Mouse (Mus musculus) embryonic facial prominence, embryonic 13.5 days (tissue): ENCODE data around the gene Nip7. TPM values are rescaled to one million over a fixed set of nuclear protein-coding genes. Genes with fewer than 3 reads are reported as not detected.
"Not testable (repeated sequence)": the region's sequence is repeated elsewhere in the genome, so short reads cannot be mapped to it uniquely, and the experiment has no call there.

Experiments
- ATAC-seq: fragments of 200-750 bp; cut with Nextera tagmentation; 2 replicates; pipeline ENCODE4 v1.8.0; 2017; ENCODE audit warnings: low read depth; ENCODE audit not compliant: insufficient number of reproducible peaks, insufficient read depth, low FRiP score, low TSS enrichment
- H3K27ac ChIP-seq: fragments of 300-500 bp; sonication (generic); 2 replicates; pipeline ENCODE4 v1.5.1; 2015; ENCODE audit warnings: moderate library complexity, mild to moderate bottlenecking, inconsistent platforms
- H3K27me3 ChIP-seq: fragments of 300-500 bp; sonication (generic); 2 replicates; pipeline ENCODE4 v1.6.1; 2015; ENCODE audit warnings: mild to moderate bottlenecking, inconsistent platforms
- H3K36me3 ChIP-seq: fragments of 300-500 bp; sonication (generic); 2 replicates; pipeline ENCODE4 v1.6.1; 2015; ENCODE audit warnings: mild to moderate bottlenecking, inconsistent platforms
- H3K4me1 ChIP-seq: fragments of 300-500 bp; sonication (generic); 2 replicates; pipeline ENCODE4 v1.6.1; 2015; ENCODE audit warnings: inconsistent platforms
- H3K4me2 ChIP-seq: fragments of 300-500 bp; sonication (generic); 2 replicates; pipeline ENCODE4 v1.6.1; 2015; ENCODE audit warnings: moderate library complexity, mild to moderate bottlenecking, inconsistent platforms
- H3K4me3 ChIP-seq: fragments of 300-500 bp; sonication (generic); 2 replicates; pipeline ENCODE4 v1.5.1; 2015; ENCODE audit warnings: mild to moderate bottlenecking, inconsistent platforms
- H3K9ac ChIP-seq: fragments of 300-500 bp; sonication (generic); 2 replicates; pipeline ENCODE4 v1.6.1; 2015; ENCODE audit warnings: mild to moderate bottlenecking, inconsistent platforms
- H3K9me3 ChIP-seq: fragments of 300-500 bp; sonication (generic); 2 replicates; pipeline ENCODE4 v1.6.1; 2016; ENCODE audit warnings: inconsistent platforms
- WGBS: fragments of 180-500 bp; shearing (Covaris S2); methylation state at CpG from one replicate; pipeline ENCODE4 v1.1.7; 2015; ENCODE audit warnings: mixed read lengths; 5-methylcytosine and 5-hydroxymethylcytosine counted together
- polyA plus RNA-seq: library from polyadenylated mRNA; unstranded; fragments of >200 nt; fragmentation: Nextera tagmentation; extraction: Ambion mirVana; gene quantifications from 2 replicates; pipeline ENCODE4 v1.2.1, GENCODE M21; 2015

Gene Nip7
- polyA plus RNA-seq, 1 experiment from 2014 or later, result 109 TPM

GRCm38 (mm10) chr8:107074128-107074527, 17.5 kb downstream of the Nip7 start:
- no peak for ATAC-seq
- Histone ChIP-seq H3K4me2 (no peak overlapping the region), H3K27me3 (no peaks in the 10 kb centered on the region), H3K27ac (no peak overlapping the region), H3K4me1 (peaks cover 3% of the 10 kb centered on the region; the same call in 1 of the 2 replicates), H3K9ac (no peak overlapping the region), H3K4me3 (no peak overlapping the region), H3K9me3 (no peaks in the 10 kb centered on the region), H3K36me3 (peaks cover 86% of the 10 kb centered on the region)
- 86% methylated on average over 1 of the region's 1 CpGs for WGBS

- no peak overlapping the region for H3K4me3 ChIP-seq
- 84% methylated on average over 7 of the region's 7 CpGs for WGBS
- peaks cover 3% of the 10 kb centered on the region; the same call in 1 of the 2 replicates for H3K4me1 ChIP-seq
- no peaks in the 10 kb centered on the region for H3K9me3 ChIP-seq
- no peak overlapping the region for H3K4me2 ChIP-seq
- H3K36me3 ChIP-seq, result peaks cover 93% of the 10 kb centered on the region
- no peak overlapping the region for H3K9ac ChIP-seq
- ATAC-seq, result no peak
- no peaks in the 10 kb centered on the region for H3K27me3 ChIP-seq
- H3K27ac ChIP-seq, result no peak overlapping the region
Observed at GRCm38 (mm10) chr8:107076239-107076888, 19.7 kb downstream of the Nip7 start.

GRCm38 (mm10) chr8:107085358-107085757, 28.7 kb downstream of the Nip7 start:
- no peak for ATAC-seq
- Histone ChIP-seq H3K9me3 (no peaks in the 10 kb centered on the region), H3K4me1 (no peaks in the 10 kb centered on the region), H3K4me3 (no peak overlapping the region), H3K27me3 (no peaks in the 10 kb centered on the region), H3K9ac (no peak overlapping the region), H3K27ac (no peak overlapping the region), H3K36me3 (peaks cover 90% of the 10 kb centered on the region), H3K4me2 (no peak overlapping the region)
- 97% methylated on average over 17 of the region's 17 CpGs for WGBS

- Histone ChIP-seq H3K4me1 (no peaks in the 10 kb centered on the region), H3K27me3 (no peaks in the 10 kb centered on the region), H3K4me2 (no peak overlapping the region), H3K9me3 (no peaks in the 10 kb centered on the region), H3K4me3 (no peak overlapping the region), H3K9ac (no peak overlapping the region), H3K27ac (no peak overlapping the region), H3K36me3 (peaks cover 90% of the 10 kb centered on the region)
- WGBS, result 98% methylated on average over 5 of the region's 5 CpGs
- ATAC-seq, result no peak
Observed at GRCm38 (mm10) chr8:107086018-107086417, 29.3 kb downstream of the Nip7 start.

GRCm38 (mm10) chr8:107088526-107089063, 31.9 kb downstream of the Nip7 start:
- Histone ChIP-seq H3K9ac (no peak overlapping the region), H3K9me3 (no peaks in the 10 kb centered on the region), H3K4me3 (no peak overlapping the region), H3K4me2 (no peak overlapping the region), H3K27ac (no peak overlapping the region), H3K4me1 (no peaks in the 10 kb centered on the region), H3K36me3 (peaks cover 88% of the 10 kb centered on the region), H3K27me3 (no peaks in the 10 kb centered on the region)
- WGBS, result 93% methylated on average over 5 of the region's 5 CpGs
- no peak for ATAC-seq

GRCm38 (mm10) chr8:107090531-107090930, 33.9 kb downstream of the Nip7 start:
- H3K4me2 ChIP-seq, result no peak overlapping the region
- peaks cover 84% of the 10 kb centered on the region for H3K36me3 ChIP-seq
- H3K9ac ChIP-seq, result no peak overlapping the region
- ATAC-seq, result no peak
- H3K9me3 ChIP-seq, result no peaks in the 10 kb centered on the region
- no peak overlapping the region for H3K27ac ChIP-seq
- no peaks in the 10 kb centered on the region for H3K27me3 ChIP-seq
- WGBS, result 93% methylated on average over 7 of the region's 7 CpGs
- H3K4me3 ChIP-seq, result no peak overlapping the region
- H3K4me1 ChIP-seq, result peaks cover 17% of the 10 kb centered on the region

- peak; percentile 63 for ATAC-seq
- H3K9me3 ChIP-seq, result no peaks in the 10 kb centered on the region
- H3K9ac ChIP-seq, result peak overlapping the region; percentile 83
- H3K27ac ChIP-seq, result peak overlapping the region; percentile 93
- peaks cover 20% of the 10 kb centered on the region for H3K4me1 ChIP-seq
- H3K36me3 ChIP-seq, result peaks cover 34% of the 10 kb centered on the region
- H3K4me3 ChIP-seq, result peak overlapping the region; percentile 75
- peak overlapping the region; percentile 64 for H3K4me2 ChIP-seq
- WGBS, result under 1% methylated on average over 53 of the region's 53 CpGs
- no peaks in the 10 kb centered on the region for H3K27me3 ChIP-seq
Observed at GRCm38 (mm10) chr8:107095717-107096365, 39.2 kb downstream of the Nip7 start.

- H3K36me3 ChIP-seq, result peaks cover 27% of the 10 kb centered on the region
- H3K4me3 ChIP-seq, result peak within 1 kb of the TSS; percentile 75
- WGBS, result 3% methylated on average over 39 of the region's 39 CpGs
- H3K4me2 ChIP-seq, result peak within 1 kb of the TSS; percentile 64
- peaks cover 20% of the 10 kb centered on the region for H3K4me1 ChIP-seq
- peak; percentile 91 for ATAC-seq
- H3K27me3 ChIP-seq, result no peaks in the 10 kb centered on the region
- peak within 1 kb of the TSS; percentile 93 for H3K27ac ChIP-seq
- peak within 1 kb of the TSS; percentile 83 for H3K9ac ChIP-seq
- no peaks in the 10 kb centered on the region for H3K9me3 ChIP-seq
Observed at GRCm38 (mm10) chr8:107096366-107097036, 39.8 kb downstream of the Nip7 start, which contains the start of gene Terf2. Gene Terf2, minus strand, starts transcription at chr8:107096547.

GRCm38 (mm10) chr8:107100635-107101034, 44.0 kb downstream of the Nip7 start:
- WGBS, result 69% methylated on average over 2 of the region's 2 CpGs

GRCm38 (mm10) chr8:107104547-107104946, 47.9 kb downstream of the Nip7 start:
- Histone ChIP-seq H3K27me3 (no peaks in the 10 kb centered on the region), H3K36me3 (no peaks in the 10 kb centered on the region), H3K9ac (no peak overlapping the region), H3K4me1 (0 out of 2 replicates have a peak, but pooled peaks cover 5% of the 10 kb centered on the region), H3K4me3 (no peak overlapping the region), H3K27ac (no peak overlapping the region), H3K9me3 (no peaks in the 10 kb centered on the region), H3K4me2 (no peak overlapping the region)
- 10% methylated on average over 4 of the region's 4 CpGs for WGBS
- ATAC-seq, result no peak

More at GRCm38 (mm10) chr8:107100635-107101034, 44.0 kb downstream of the Nip7 start:
- ATAC-seq, result no peak
- Histone ChIP-seq H3K9me3 (no peaks in the 10 kb centered on the region), H3K27ac (no peak overlapping the region), H3K4me3 (no peak overlapping the region), H3K9ac (no peak overlapping the region), H3K4me1 (peaks cover 4% of the 10 kb centered on the region; the same call in 1 of the 2 replicates), H3K27me3 (no peaks in the 10 kb centered on the region), H3K36me3 (no peaks in the 10 kb centered on the region), H3K4me2 (no peak overlapping the region)

GRCm38 (mm10) chr8:107108089-107108488, 51.4 kb downstream of the Nip7 start:
- 94% methylated on average over 5 of the region's 5 CpGs for WGBS
- not testable (repeated sequence) for H3K9ac ChIP-seq, H3K4me2 ChIP-seq, ATAC-seq, H3K27me3 ChIP-seq, H3K4me3 ChIP-seq, H3K36me3 ChIP-seq, H3K9me3 ChIP-seq, H3K27ac ChIP-seq
- H3K4me1 ChIP-seq, result peaks cover 12% of the 10 kb centered on the region; the same call in 1 of the 2 replicates
